Mouse (Mus musculus): ENCODE results near the gene Fanci.

The Fanci gene

GRCm38 (mm10) chr7:79387991-79388390 lies 3.7 kb upstream of the Fanci start:
- DNase-seq (ENCODE audit: low spot score), result no peak

GRCm38 (mm10) chr7:79388671-79389206 lies 3.0 kb upstream of the Fanci start:
- DNase-seq (ENCODE audit: low spot score), result no peak

- no peak for DNase-seq (ENCODE audit: low spot score)
Observed at GRCm38 (mm10) chr7:79390141-79390708, 1.5 kb upstream of the Fanci start.

DNA sequence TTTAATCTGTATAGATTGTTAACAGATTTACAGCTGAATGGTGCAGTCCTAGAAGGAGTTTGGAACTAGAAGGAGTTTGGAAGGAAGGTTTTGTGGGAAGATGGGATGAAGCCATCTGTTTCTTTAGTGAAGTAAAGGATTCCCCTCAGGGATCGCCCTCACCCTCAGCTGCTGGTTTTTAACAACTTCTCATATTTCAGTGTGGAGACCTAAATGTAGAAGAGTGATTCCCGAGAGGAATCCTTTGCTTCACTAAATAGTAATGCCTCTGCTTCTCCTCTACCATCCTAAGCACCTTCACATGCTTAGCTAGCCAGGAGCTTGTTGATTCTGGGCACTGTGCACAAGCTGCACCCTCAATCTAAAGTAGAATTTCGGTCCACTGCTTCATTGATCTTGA lies 258 bp upstream of the Fanci start:
- no peak for DNase-seq (ENCODE audit: low spot score)

DNA sequence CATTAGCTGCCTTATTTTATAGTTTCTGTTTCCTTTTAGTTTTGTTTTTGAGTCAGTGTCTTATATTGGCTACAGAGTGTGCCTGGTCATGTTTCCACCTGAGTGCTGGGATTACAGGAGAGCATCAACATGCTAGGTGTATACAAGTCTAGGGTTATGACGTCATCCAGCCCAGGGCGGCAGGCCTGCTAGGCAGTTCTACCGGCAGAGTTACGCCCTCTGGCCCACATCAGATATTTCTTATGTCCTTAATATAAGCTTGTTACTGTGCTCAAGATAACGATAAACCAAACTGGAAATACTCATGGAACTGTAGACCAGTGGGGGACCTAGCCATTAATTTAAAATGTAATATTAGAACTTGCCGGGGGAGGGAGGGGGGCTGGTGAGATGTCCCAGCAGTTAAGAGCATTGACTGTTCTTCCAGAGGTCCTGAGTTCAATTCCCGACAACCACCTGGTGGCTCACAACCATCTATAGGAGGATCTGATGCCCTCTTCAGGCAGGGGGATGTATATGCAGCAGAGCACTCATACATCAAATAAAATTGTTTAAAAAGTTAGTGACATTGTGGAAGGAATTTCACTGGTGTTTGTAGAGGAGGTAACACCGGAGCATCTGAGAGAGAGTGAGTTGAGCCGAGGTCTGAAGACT lies 1.3 kb downstream of the Fanci start:
- no peak for DNase-seq (ENCODE audit: low spot score)

DNA sequence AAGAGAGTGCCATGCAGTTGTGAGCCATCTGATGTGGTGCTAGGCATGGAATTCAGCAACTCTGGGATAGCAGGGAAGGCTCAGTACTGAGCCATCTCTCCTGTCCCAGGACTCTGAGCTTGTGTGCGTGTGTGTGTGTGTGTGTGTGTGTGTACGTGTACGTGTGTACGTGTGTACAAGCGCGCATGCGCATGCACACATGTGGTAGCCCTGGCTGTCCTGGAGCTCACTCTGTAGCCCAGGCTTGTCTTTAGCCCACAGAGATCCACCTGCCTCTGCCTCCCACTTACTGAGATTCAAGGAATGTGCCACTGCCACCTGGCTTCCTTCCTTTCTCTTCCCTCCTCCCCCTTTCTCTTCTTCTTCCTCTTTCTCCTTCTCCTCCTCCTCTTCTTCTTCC lies 2.2 kb downstream of the Fanci start:
- no peak for DNase-seq (ENCODE audit: low spot score)

- DNase-seq (ENCODE audit: low spot score), result no peak
Observed at GRCm38 (mm10) chr7:79394666-79395065, 2.9 kb downstream of the Fanci start.

GRCm38 (mm10) chr7:79395186-79395585 lies 3.5 kb downstream of the Fanci start:
- no peak for DNase-seq (ENCODE audit: low spot score)

- DNase-seq (ENCODE audit: low spot score), result no peak
Observed at GRCm38 (mm10) chr7:79397446-79397963, 5.8 kb downstream of the Fanci start.

DNA sequence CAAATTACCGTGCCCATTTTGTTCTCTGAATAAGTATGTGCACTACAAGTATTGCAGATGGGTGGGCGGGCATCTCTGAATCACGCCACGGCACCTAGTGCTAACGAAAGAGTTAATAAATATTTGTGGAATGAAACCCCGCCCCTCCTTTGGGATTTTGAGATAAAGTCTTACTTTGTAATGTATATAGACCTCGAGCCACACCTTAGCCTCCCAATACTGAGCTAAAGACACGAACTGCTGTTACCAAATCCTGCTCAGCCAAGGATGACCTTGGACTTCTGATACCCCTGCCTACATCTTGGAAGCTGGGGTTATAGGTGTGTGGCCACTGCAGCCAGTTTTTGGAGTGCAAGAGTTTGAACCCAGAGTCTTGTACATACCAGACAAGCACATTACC lies 6.7 kb downstream of the Fanci start:
- DNase-seq (ENCODE audit: low spot score), result no peak

DNA sequence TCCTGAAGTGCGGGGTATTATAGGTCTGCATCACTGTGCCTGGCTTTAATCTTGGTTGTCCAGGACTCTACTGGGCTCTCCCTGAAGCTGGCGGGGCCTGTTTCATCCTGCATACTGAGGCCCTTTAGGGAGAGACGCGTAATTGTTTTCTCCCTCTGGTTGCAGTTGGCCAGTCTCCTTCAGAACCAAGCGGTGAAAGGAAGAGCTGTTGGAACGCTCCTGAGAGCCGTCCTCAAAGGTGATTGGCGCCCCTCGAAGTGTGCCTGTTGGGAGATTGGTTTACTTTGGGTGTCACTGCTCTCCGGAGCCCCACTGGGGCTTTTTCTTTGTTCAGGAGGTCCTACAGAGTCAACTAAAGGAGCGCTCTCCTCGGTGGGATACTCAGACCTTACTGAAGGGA lies 7.2 kb downstream of the Fanci start:
- no peak for DNase-seq (ENCODE audit: low spot score)

GRCm38 (mm10) chr7:79400296-79400695 lies 8.6 kb downstream of the Fanci start:
- DNase-seq (ENCODE audit: low spot score), result no peak

DNA sequence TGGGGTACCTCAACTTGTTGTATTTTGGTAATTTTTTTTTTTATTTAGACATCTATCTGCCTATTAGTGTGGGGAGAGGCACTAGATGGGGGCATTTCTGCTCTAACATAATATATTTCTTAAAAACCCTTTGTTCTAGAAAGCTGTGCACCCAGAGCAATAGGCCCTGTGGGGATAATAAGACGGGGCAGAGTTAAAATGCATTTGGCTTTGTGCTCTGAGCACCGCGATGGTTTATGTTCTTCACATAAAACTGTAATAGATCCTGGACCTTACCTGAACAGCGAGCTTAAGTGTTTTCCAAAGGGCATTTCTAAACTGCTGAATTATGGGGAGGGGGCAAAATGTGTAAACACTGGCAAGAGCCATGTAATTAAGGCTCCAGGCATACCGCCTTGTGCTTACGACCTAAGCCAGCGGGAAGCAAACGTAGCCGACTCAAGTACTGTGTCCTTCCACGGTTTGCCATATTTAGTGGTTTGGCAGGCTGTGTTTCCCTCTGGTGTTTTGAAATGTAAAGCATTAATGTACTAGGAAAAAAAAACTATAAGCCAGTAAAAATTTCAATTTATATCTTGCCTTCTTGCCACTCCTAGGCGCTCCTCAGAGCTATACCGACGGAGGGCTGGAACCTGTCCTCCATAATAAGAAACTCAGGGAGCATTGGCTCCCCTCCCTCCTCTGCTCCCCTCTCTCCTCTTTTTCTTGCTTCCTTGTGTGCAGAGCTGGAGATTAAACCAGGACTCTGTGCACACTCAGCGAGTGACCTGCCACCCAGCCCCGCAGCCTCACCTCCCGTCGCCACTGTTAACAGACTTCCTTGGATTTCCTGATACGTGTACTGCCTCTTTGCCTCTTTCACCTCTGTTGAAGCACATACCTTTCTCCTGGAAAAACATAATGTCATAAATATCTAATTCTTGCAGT lies 23.0 kb downstream of the Fanci start:
- DNase-seq (ENCODE audit: low spot score), result no peak

DNA sequence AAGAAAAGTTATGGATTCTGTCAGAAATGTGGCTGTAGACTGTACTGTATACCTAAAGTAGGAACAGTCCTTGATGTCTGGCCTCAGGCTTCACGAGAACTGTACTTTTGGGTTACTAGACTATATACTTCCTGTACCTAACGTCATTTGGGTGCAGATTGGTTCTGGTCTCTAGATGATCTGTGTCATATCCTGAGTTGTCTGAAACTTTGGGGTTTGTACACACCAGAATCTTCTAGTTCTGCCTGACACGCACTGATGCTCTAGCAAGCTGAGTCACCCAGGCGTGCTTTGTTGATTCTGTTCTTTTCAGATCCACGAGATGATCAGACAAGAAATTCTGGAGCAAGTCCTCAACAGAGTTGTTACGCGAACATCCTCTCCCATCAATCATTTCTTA lies 28.2 kb downstream of the Fanci start:
- DNase-seq (ENCODE audit: low spot score), result no peak

- DNase-seq (ENCODE audit: low spot score), result no peak
Observed at GRCm38 (mm10) chr7:79422876-79423275, 31.1 kb downstream of the Fanci start.

- DNase-seq (ENCODE audit: low spot score), result no peak
Observed at GRCm38 (mm10) chr7:79425804-79426203, 34.1 kb downstream of the Fanci start.

- DNase-seq (ENCODE audit: low spot score), result no peak
Observed at GRCm38 (mm10) chr7:79428243-79428642, 36.5 kb downstream of the Fanci start.

- DNase-seq (ENCODE audit: low spot score), result no peak
Observed at GRCm38 (mm10) chr7:79440035-79440434, 48.3 kb downstream of the Fanci start.

GRCm38 (mm10) chr7:79447048-79447447 lies 55.3 kb downstream of the Fanci start:
- no peak for DNase-seq (ENCODE audit: low spot score)

DNA sequence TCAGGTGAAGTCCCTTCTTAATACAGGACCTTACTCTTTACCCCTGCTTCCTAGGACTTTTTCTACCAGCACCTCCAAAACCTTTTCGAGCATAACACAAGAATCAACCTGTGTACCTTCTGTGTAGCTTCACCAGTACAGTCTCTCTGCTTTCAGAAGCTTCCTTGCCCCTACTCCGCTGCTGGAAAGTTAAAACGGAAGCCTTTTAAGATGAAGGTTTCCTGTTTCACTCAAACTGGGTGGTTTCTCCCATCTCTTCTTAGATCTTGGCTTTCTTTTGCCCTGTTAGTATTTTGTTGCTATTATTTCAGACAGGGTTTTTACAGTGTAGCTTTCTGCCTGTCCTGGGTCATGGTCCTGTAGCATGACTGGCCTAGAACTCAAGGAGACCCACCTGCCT lies 55.8 kb downstream of the Fanci start:
- no peak for DNase-seq (ENCODE audit: low spot score)

DNA sequence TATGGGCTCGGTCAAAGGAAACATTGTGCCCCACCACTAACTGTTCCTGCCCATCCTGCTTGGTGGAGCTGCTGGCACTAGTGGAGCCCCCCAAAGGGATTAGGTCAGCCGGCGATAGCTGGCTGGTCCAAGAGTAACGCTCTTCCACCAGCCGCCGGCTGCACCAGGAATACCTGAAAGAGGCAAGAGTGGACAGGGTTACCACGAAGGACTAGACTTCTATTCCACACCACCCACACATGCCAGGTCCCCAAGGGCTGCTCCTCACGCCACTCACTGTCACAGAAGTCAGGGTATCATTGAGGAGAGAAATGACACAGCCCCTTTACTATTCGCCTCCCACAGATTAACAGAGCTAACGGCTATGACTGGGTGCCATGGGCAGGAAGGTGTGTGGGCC lies 70.0 kb downstream of the Fanci start:
- DNase-seq (ENCODE audit: low spot score), result no peak

DNA sequence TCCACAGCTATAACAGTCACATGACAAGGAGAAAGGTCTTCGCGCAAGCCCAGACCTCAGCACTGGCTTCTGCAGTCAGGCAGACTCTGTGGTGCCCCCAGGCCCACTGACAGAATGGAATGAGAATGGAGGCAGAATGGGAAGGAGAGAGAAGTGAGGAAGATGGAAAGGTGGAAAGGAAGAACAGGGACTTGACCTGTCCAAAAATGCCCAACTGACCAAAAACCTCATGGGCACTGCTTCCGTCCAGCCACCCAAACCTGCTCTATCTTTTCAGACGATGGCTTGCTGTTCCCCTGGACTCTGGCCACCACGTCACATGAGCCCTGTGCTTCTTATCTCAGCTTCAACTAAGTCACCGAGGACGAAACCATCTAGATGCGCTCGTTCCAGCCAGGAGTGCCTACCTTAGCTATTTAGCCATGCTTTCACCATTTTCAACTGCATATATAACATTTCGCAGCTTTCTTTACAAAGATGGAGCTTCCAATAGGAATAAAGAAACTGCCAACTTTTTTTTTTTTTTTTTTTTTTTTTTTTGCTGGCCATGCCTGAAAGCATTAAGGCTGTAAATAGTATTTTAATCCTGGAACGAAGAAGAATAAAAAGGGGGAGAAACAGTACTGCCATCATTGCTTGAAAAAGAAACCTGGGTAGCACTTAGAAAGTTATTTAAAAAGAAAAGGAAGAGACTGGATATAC lies 71.8 kb downstream of the Fanci start:
- no peak for DNase-seq (ENCODE audit: low spot score)
